Mouse (Mus musculus) thymus, adult 2 months (tissue): ENCODE results near the gene Rap1b.

ENCODE experiments used
- CTCF ChIP-seq: fragments of 200-500 bp; IDR thresholded peaks from 2 replicates; pipeline ENCODE4 v1.5.1; 2012; ENCODE audit warnings: mild to moderate bottlenecking, control low read depth, low read length, moderate library complexity, borderline replicate concordance; ENCODE audit not compliant: control insufficient read depth, poor library complexity, insufficient read depth; ENCODE audit errors: extremely low read depth
- POLR2A ChIP-seq: fragments of 200-500 bp; IDR thresholded peaks from 2 replicates; pipeline ENCODE4 v1.6.1; 2012; ENCODE audit warnings: mild to moderate bottlenecking, low read length, control low read depth, moderate library complexity; ENCODE audit not compliant: control insufficient read depth, poor library complexity, insufficient read depth; ENCODE audit errors: extremely low read depth

DNA sequence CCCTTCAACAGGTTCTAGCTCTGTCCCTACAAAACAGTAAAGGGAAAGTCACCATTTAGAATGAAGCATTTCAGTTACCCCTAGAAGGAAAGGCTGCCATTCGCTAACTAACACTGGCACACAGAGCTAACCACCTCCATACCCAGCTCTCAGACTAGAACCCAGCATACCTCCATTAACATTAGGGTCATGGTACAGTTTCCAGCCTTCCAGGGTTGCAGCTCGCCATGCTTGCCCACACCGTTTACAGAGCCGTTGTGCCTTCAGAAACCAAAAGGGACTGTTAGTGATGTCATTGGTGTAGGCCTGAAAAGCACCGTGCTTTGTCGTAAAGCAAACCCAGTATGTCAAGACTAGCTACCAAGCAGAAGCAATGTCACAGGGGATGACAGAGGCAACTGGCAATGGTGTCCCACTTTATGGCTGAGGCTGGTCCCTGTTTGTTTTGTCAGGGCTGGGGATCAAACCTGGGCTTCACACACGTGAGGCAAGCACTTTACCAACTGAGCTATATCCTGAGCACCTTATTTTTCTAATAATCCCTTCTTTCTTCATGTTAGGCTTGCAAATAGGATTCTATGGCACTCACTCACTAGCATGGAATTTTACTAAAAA lies 72.6 kb downstream of the Rap1b start:
- TF ChIP-seq POLR2A: no peak
- TF ChIP-seq CTCF: no peak
